Mouse (Mus musculus) myocyte (in vitro differentiated cells): ENCODE measurements around the gene Hba-a2. TPM values are rescaled to one million over a fixed set of nuclear protein-coding genes. Genes with fewer than 3 reads are reported as not detected.

Experiments
- H3K27me3 ChIP-seq: one replicate; pipeline ENCODE4 v1.6.1; 2011; ENCODE audit not compliant: control insufficient read depth, insufficient read depth, insufficient read length
- H3K36me3 ChIP-seq: one replicate; pipeline ENCODE4 v1.6.1; 2011; ENCODE audit not compliant: control insufficient read depth, insufficient read depth
- H3K4me2 ChIP-seq: one replicate; pipeline ENCODE4 v1.6.1; 2011; ENCODE audit warnings: low read depth, control low read depth
- H3K4me3 ChIP-seq: one replicate; pipeline ENCODE4 v1.5.1; 2011; ENCODE audit warnings: mild to moderate bottlenecking, control low read depth, moderate library complexity
- H3K79me2 ChIP-seq: one replicate; pipeline ENCODE4 v1.6.1; 2011; ENCODE audit not compliant: control insufficient read depth, insufficient read depth
- H3ac ChIP-seq: one replicate; pipeline ENCODE4 v1.6.1; 2011; ENCODE audit not compliant: control insufficient read depth, insufficient read length
- CEBPB ChIP-seq: IDR thresholded peaks from 2 replicates; pipeline ENCODE4 v1.6.1; 2011; ENCODE audit warnings: mild to moderate bottlenecking, moderate library complexity; ENCODE audit not compliant: poor library complexity, insufficient read depth, severe bottlenecking
- E2F4 ChIP-seq: IDR thresholded peaks from one replicate; pipeline ENCODE4 v1.6.1; 2011; ENCODE audit warnings: mild to moderate bottlenecking, control low read depth, moderate library complexity; ENCODE audit not compliant: insufficient read depth
- MAX ChIP-seq: IDR thresholded peaks from one replicate; pipeline ENCODE4 v1.6.1; 2011; ENCODE audit warnings: low read depth, mild to moderate bottlenecking, control low read depth
- MYOD1 ChIP-seq, 3 experiments: IDR thresholded peaks; one replicate each; pipeline ENCODE4 v1.6.1; 2011; ENCODE audit warnings: control low read depth in 2 of 3, low read depth in 2 of 3, mild to moderate bottlenecking in 2 of 3, moderate library complexity in 1 of 3; ENCODE audit not compliant: insufficient read length in 2 of 3, control insufficient read depth in 1 of 3
- MYOG ChIP-seq, 3 experiments: IDR thresholded peaks; one replicate each; pipeline ENCODE4 v1.6.1; 2011; ENCODE audit warnings: control low read depth in 2 of 3, low read depth in 2 of 3, mild to moderate bottlenecking in 2 of 3; ENCODE audit not compliant: insufficient read length in 2 of 3, control insufficient read depth in 1 of 3, insufficient read depth in 1 of 3
- POLR2A ChIP-seq: IDR thresholded peaks from one replicate; pipeline ENCODE4 v1.6.1; 2011; ENCODE audit warnings: low read depth, mild to moderate bottlenecking, control low read depth, moderate library complexity; ENCODE audit not compliant: insufficient read length
- POLR2AphosphoS2 ChIP-seq: IDR thresholded peaks from one replicate; pipeline ENCODE4 v1.6.1; 2011; ENCODE audit warnings: low read depth, control low read depth; ENCODE audit not compliant: insufficient read length
- REST ChIP-seq: IDR thresholded peaks from one replicate; pipeline ENCODE4 v1.6.1; 2011; ENCODE audit warnings: mild to moderate bottlenecking, control low read depth, moderate library complexity; ENCODE audit not compliant: insufficient read depth, insufficient read length
- SRF ChIP-seq: IDR thresholded peaks from one replicate; pipeline ENCODE4 v1.6.1; 2011; ENCODE audit warnings: low read depth; ENCODE audit not compliant: control insufficient read depth, insufficient read length
- TCF12 ChIP-seq: IDR thresholded peaks from one replicate; pipeline ENCODE4 v1.6.1; 2011; ENCODE audit warnings: mild to moderate bottlenecking, control low read depth; ENCODE audit not compliant: poor library complexity, insufficient read depth, severe bottlenecking
- TCF3 ChIP-seq: IDR thresholded peaks from one replicate; pipeline ENCODE4 v1.6.1; 2011; ENCODE audit warnings: low read depth, control low read depth; ENCODE audit not compliant: insufficient read length
- USF1 ChIP-seq: IDR thresholded peaks from one replicate; pipeline ENCODE4 v1.6.1; 2011; ENCODE audit warnings: low read depth, mild to moderate bottlenecking, control low read depth, moderate library complexity
- polyA plus RNA-seq: library from polyadenylated mRNA; unstranded; fragments of >200 nt; fragmentation: generic; extraction: Trizol; gene quantifications from one replicate; pipeline ENCODE4 v1.2.1, GENCODE M21; 2012; ENCODE audit warnings: missing spikeins

Gene Hba-a2
- polyA plus RNA-seq, 1 experiment = not detected

- Histone ChIP-seq H3K36me3 (no peaks in the 10 kb centered on the region), H3K4me3 (no peak overlapping the region), H3K4me2 (peak overlapping the region; percentile 12), H3K79me2 (no peaks in the 10 kb centered on the region), H3ac (no peak overlapping the region), H3K27me3 (no peaks in the 10 kb centered on the region)
- TF ChIP-seq MYOG (IDR thresholded peaks at IDR 0.05; ENCODE audit: control insufficient read depth in 1 of 3, insufficient read depth in 1 of 3, insufficient read length in 2 of 3, low read depth in 2 of 3) = peak in 2 of 3 experiments; percentile 64 to 73
- TF ChIP-seq TCF3 = no peak
- peak in 2 of 3 experiments; percentile 51 to 55 for TF ChIP-seq MYOD1 (IDR thresholded peaks at IDR 0.05; ENCODE audit: control insufficient read depth in 1 of 3, insufficient read length in 2 of 3, low read depth in 2 of 3)
- no peak for TF ChIP-seq SRF
- TF ChIP-seq TCF12 = no peak
- peak; percentile 72 for TF ChIP-seq USF1
- TF ChIP-seq CEBPB = no peak
- no peak for TF ChIP-seq POLR2AphosphoS2
- TF ChIP-seq POLR2A = no peak
- no peak for TF ChIP-seq E2F4
- no peak for TF ChIP-seq REST
- no peak for TF ChIP-seq MAX
Measured at GRCm38 (mm10) chr11:32336435-32336907, 40.2 kb downstream of the Hba-a2 start.

- Histone ChIP-seq H3K36me3 (no peaks in the 10 kb centered on the region), H3K4me3 (no peak overlapping the region), H3K79me2 (no peaks in the 10 kb centered on the region), H3ac (no peak overlapping the region), H3K4me2 (peak overlapping the region; percentile 19), H3K27me3 (no peaks in the 10 kb centered on the region)
- no peak for TF ChIP-seq TCF12
- TF ChIP-seq REST = no peak
- no peak for TF ChIP-seq MYOG (IDR thresholded peaks at IDR 0.05; ENCODE audit: control insufficient read depth in 1 of 3, insufficient read depth in 1 of 3, insufficient read length in 2 of 3, low read depth in 2 of 3)
- no peak for TF ChIP-seq E2F4
- TF ChIP-seq TCF3 = no peak
- no peak for TF ChIP-seq MAX
- no peak for TF ChIP-seq POLR2A
- TF ChIP-seq CEBPB = no peak
- no peak for TF ChIP-seq SRF
- no peak for TF ChIP-seq USF1
- TF ChIP-seq POLR2AphosphoS2 = no peak
- TF ChIP-seq MYOD1 (IDR thresholded peaks at IDR 0.05; ENCODE audit: control insufficient read depth in 1 of 3, insufficient read length in 2 of 3, low read depth in 2 of 3) = no peak
Measured at GRCm38 (mm10) chr11:32339131-32339531, 42.8 kb downstream of the Hba-a2 start.

DNA sequence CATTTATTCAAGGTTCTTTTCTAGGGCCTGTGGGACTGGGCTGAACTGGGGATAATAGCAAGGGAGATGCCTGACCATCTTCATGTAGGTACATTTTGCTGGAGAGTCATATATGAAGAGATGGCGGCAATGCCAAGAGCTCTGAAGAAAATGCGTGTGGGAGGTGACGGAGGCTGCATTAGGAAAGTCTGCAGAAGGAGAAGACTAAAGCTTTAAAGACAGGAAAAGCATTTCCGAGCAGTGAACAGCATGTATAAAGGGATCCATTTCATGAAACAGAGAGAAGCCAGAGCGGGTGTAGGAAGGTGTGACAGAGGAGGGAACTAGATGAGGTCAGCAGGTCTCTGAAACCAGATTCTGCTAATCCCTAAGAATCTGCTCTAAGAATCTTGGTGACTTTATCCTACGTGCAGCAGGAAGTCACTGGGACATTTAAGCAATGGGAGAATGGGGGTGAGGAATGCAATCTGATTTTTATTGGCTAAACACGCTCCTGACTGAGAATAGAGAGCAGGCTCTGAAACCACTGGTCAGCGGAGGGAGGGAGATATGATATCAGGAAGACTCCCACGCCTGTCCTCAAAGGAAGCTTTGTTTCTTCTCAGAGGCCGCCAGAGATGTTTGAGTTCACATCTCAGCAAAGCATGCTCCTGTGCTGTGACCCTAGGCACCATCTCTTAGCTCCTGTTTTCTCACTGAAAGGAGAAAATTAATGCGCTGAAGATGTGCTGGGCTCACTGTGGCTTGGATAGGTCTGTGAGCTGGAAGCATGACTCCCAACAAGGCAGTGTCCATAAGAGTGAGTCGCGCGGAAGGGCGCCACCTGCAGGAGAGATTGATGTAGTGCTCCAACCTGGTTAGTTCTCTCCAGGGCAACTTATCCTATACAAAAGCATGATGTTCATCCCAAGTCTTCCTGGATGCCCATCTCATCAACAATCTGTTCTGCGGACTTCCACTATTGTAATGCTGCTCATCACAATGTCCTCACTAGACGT, 44.5 kb downstream of the Hba-a2 start:
- Histone ChIP-seq H3K4me2 (peak overlapping the region; percentile 60), H3K27me3 (no peaks in the 10 kb centered on the region), H3ac (no peak overlapping the region), H3K36me3 (no peaks in the 10 kb centered on the region), H3K79me2 (no peaks in the 10 kb centered on the region), H3K4me3 (no peak overlapping the region)
- no peak for TF ChIP-seq MYOD1 (IDR thresholded peaks at IDR 0.05; ENCODE audit: control insufficient read depth in 1 of 3, insufficient read length in 2 of 3, low read depth in 2 of 3)

- Histone ChIP-seq H3K79me2 (no peaks in the 10 kb centered on the region), H3ac (no peak overlapping the region), H3K27me3 (no peaks in the 10 kb centered on the region), H3K4me3 (no peak overlapping the region), H3K4me2 (no peak overlapping the region), H3K36me3 (no peaks in the 10 kb centered on the region)
- TF ChIP-seq POLR2AphosphoS2 (no peak), TCF3 (no peak), REST (no peak), MYOG (IDR thresholded peaks at IDR 0.05; ENCODE audit: control insufficient read depth in 1 of 3, insufficient read depth in 1 of 3, insufficient read length in 2 of 3, low read depth in 2 of 3) (no peak), SRF (no peak), USF1 (no peak), TCF12 (no peak), POLR2A (no peak), CEBPB (no peak), MYOD1 (IDR thresholded peaks at IDR 0.05; ENCODE audit: control insufficient read depth in 1 of 3, insufficient read length in 2 of 3, low read depth in 2 of 3) (no peak), E2F4 (no peak)
Measured at GRCm38 (mm10) chr11:32342770-32343191, 46.5 kb downstream of the Hba-a2 start.

- no peak overlapping the region for H3K4me3 ChIP-seq
- H3ac ChIP-seq = no peak overlapping the region
- no peaks in the 10 kb centered on the region for H3K36me3 ChIP-seq
- TF ChIP-seq MYOG (IDR thresholded peaks at IDR 0.05; ENCODE audit: control insufficient read depth in 1 of 3, insufficient read depth in 1 of 3, insufficient read length in 2 of 3, low read depth in 2 of 3) = no peak
- TF ChIP-seq MAX = no peak
- no peak for TF ChIP-seq SRF
- no peak for TF ChIP-seq CEBPB
- no peaks in the 10 kb centered on the region for H3K27me3 ChIP-seq
- H3K79me2 ChIP-seq = peaks cover 5% of the 10 kb centered on the region
- no peak overlapping the region for H3K4me2 ChIP-seq
Measured at GRCm38 (mm10) chr11:32343350-32343749, 47.1 kb downstream of the Hba-a2 start.
